Mouse (Mus musculus) left cerebral cortex, postnatal 25 days (tissue): ENCODE measurements around the gene Grid2. TPM values are rescaled to one million over a fixed set of nuclear protein-coding genes. Genes with fewer than 3 reads are reported as not detected.

Experiments used
- DNase-seq, 2 experiments: peaks; one replicate each; pipeline ENCODE4 v3.0.0; 2022; ENCODE audit warnings: low spot score in 2 of 2, mixed read lengths in 1 of 2
- intact Hi-C: fragments of 180-260 bp; cut with DNase I; formaldehyde crosslinking; loops from one replicate; pipeline ENCODE4 v1.15.1; 2025
- total RNA-seq, 2 experiments: library from RNA; stranded (reverse); gene quantifications; 2 replicates each; pipeline ENCODE4 v1.2.3; 2021

The Grid2 gene
- total RNA-seq, 2 experiments from 2014 or later, result 17.2 to 23.7 TPM

GRCm38 (mm10) chr6:64264224-64264623 lies 1008.5 kb downstream of the Grid2 start:
- intact Hi-C loops, result no loop called here
- DNase-seq, result no peak

GRCm38 (mm10) chr6:64274319-64275114 lies 1018.8 kb downstream of the Grid2 start:
- intact Hi-C loops, result no loop called here
- DNase-seq, result no peak

- DNase-seq, result no peak
- intact Hi-C loops, result no loop called here
Measured at GRCm38 (mm10) chr6:64279927-64280326, 1024.3 kb downstream of the Grid2 start.

- intact Hi-C loops, result no loop called here
- peak in 1 of 2 experiments; percentile 17 for DNase-seq
Measured at GRCm38 (mm10) chr6:64293761-64294160, 1038.1 kb downstream of the Grid2 start.

GRCm38 (mm10) chr6:64297633-64298032 lies 1042.0 kb downstream of the Grid2 start:
- intact Hi-C loops, result no loop called here
- DNase-seq, result no peak

GRCm38 (mm10) chr6:64304709-64305476 lies 1049.2 kb downstream of the Grid2 start:
- intact Hi-C loops, result no loop called here
- no peak for DNase-seq

GRCm38 (mm10) chr6:64308631-64309030 lies 1053.0 kb downstream of the Grid2 start:
- no peak for DNase-seq
- intact Hi-C loops, result no loop called here

- no peak for DNase-seq
- intact Hi-C loops, result no loop called here
Measured at GRCm38 (mm10) chr6:64313132-64313531, 1057.5 kb downstream of the Grid2 start.

GRCm38 (mm10) chr6:64326936-64327335 lies 1071.3 kb downstream of the Grid2 start:
- DNase-seq, result no peak
- intact Hi-C loops, result no loop called here

GRCm38 (mm10) chr6:64327876-64328275 lies 1072.2 kb downstream of the Grid2 start:
- no peak for DNase-seq

GRCm38 (mm10) chr6:64398413-64399098 lies 1142.9 kb downstream of the Grid2 start:
- intact Hi-C loops, result no loop called here
- DNase-seq, result peak in 1 of 2 experiments; percentile 65

More at GRCm38 (mm10) chr6:64327876-64328275, 1072.2 kb downstream of the Grid2 start:
- intact Hi-C loops, result no loop called here

GRCm38 (mm10) chr6:64427658-64428057 lies 1172.0 kb downstream of the Grid2 start:
- DNase-seq, result no peak
- intact Hi-C loops, result no loop called here

GRCm38 (mm10) chr6:64428898-64429297 lies 1173.2 kb downstream of the Grid2 start:
- no peak for DNase-seq
- intact Hi-C loops, result no loop called here

GRCm38 (mm10) chr6:64448127-64448526 lies 1192.5 kb downstream of the Grid2 start:
- intact Hi-C loops, result no loop called here
- DNase-seq, result no peak

- intact Hi-C loops, result no loop called here
- DNase-seq, result no peak
Measured at GRCm38 (mm10) chr6:64448864-64449355, 1193.2 kb downstream of the Grid2 start.

GRCm38 (mm10) chr6:64450770-64451169 lies 1195.1 kb downstream of the Grid2 start:
- intact Hi-C loops, result no loop called here

GRCm38 (mm10) chr6:64479884-64480283 lies 1224.2 kb downstream of the Grid2 start:
- DNase-seq, result no peak
- intact Hi-C loops, result no loop called here

More at GRCm38 (mm10) chr6:64450770-64451169, 1195.1 kb downstream of the Grid2 start:
- no peak for DNase-seq

- DNase-seq, result no peak
- intact Hi-C loops, result no loop called here
Measured at GRCm38 (mm10) chr6:64480592-64480991, 1224.9 kb downstream of the Grid2 start.

GRCm38 (mm10) chr6:64490313-64491067 lies 1234.8 kb downstream of the Grid2 start:
- peak in 1 of 2 experiments; percentile 3 for DNase-seq

More at GRCm38 (mm10) chr6:64490313-64491067, 1234.8 kb downstream of the Grid2 start:
- intact Hi-C loops, result no loop called here
